Mouse (Mus musculus) common myeloid progenitor, adult 5-6 weeks (primary cell): ENCODE measurements at regions not wholly inside any gene's neighbourhood (a gene's known extent, or its start where the extent isn't known, plus 50 kb on each side); places are given as distances from the start of the nearest gene placed in this dataset.

Experiments used
- ATAC-seq: replicated peaks from 2 replicates; pipeline ENCODE4 v1.8.0; 2016; ENCODE audit warnings: low read depth, mild to moderate bottlenecking, moderate TSS enrichment, inconsistent platforms; ENCODE audit not compliant: poor library complexity, severe bottlenecking

- peak; percentile 88 for ATAC-seq
Measured at GRCm38 (mm10) chr2:160421216-160421911, 54.5 kb upstream of the Mafb start.

GRCm38 (mm10) chr2:160424491-160424890 lies 57.6 kb upstream of the Mafb start:
- peak; percentile 77 for ATAC-seq

- no peak for ATAC-seq
Measured at GRCm38 (mm10) chr2:160427431-160427830, 60.6 kb upstream of the Mafb start.

DNA sequence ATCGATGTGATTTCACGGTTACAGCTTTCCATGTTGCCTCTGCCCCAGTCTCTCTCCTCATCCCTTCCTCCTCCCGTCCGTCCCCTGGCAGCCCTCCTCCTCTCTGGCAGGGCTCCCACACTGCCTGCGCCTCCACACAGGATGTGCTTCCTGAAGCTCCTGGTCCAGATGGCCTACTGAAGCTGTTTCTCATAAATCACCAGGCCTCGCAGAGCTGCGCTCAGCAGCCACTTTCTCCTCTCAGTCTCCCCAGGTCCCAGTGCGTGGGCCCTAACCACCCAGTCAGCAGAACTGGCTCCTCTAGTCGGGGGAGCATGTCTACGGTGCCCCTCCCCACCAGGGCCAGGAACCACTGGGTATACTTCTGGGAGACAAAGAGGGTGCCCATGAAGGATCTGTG lies 66.4 kb upstream of the Mafb start:
- no peak for ATAC-seq

- ATAC-seq = no peak
Measured at GRCm38 (mm10) chr2:160434701-160435100, 67.8 kb upstream of the Mafb start.

DNA sequence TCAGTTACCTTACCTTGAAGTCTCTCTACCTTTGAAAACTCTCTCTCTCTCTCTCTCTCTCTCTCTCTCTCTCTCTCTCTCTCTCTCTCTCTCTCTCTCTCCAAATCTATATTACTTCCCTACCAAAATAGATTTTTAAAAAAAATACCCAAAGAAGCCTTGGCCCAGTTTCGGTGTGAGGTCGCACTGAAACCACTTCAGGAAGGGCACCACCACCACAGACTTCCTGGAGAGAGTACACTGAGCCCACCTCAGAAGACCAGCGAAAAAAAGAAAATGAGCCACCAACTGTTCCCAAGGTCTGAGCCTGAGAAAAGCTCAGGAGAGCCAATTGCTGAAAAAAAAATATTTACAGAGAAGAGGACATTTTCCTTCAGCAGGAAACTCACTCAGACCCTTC lies 68.8 kb upstream of the Mafb start:
- peak; percentile 90 for ATAC-seq

GRCm38 (mm10) chr2:160439028-160439427 lies 72.2 kb upstream of the Mafb start:
- ATAC-seq = no peak

DNA sequence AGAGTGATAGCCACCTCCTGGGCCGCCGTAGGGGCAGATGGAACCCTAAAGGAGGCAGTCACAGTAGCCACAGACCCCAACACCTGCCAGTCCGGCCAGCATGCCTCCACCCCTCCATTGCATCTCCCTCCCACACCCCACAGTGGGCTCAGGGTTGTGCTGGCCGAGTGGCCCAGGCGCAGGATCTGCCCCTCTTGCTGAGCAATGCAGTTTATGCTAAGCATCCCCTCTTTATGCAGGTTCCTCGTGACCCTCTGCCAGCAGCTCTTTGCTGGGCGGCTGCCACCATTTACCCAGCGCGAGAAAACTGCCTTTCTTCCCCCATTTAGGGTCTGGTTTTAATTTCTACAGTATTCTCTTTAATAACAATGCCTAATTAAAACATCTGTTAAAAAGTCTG lies 73.4 kb upstream of the Mafb start:
- ATAC-seq = no peak

DNA sequence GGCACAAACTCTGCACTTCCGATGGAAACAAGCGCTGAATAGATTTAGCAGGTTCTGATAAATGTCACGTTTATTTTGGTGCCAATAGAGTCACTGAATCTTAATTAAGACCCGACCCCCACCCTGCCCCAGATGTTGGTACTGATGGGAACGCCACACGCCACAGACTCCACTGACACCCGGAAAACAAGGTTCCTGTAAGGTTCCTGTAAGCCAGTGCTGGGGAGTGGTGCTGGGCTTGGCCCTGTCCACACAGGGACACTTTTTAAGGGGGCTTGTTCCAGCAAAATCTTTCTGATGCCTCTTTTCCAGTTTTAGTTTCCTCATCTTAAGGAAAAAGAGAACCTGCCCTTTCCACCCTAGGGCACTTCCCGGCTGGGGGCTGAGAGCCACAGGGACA lies 84.2 kb upstream of the Mafb start:
- ATAC-seq = no peak

DNA sequence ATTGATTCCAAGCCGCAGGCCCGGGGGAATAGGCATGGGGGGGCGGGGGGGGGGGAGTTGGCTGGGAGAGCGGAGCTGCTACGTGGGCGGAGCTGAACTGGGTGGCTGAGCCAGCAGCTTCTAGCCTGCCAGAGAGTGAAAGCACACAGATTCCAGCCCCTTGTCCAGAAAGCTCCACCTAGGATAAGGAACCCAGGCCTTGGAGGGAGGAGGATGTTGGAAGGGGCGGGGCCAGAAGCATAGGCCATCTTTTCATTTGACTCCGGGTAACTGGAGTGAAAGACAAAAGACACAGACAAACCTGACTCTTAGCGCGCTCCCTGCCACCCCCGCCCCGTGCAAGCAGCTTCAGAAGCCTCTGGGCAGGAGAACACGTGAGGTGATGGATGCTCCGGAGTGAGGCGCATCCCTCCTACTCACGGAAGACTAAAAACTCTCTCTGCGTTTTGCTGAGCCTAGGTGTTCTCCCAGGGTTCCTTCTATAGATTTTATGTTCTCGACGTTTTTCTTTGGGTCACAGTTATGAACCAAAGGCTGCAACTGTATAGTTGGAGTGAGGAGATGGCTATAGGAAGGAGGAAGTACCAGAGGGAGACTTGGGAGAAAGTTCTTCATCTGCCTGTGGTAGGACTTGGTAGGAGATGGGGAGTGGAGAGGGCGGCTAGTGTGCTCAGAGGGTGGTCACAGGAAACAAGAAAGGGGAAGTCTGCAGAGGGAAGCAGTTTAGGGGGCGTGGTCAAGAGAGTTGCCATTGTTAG lies 84.8 kb upstream of the Mafb start:
- ATAC-seq = peak; percentile 96

- ATAC-seq = peak; percentile 4; the same call in 1 of the 2 replicates
Measured at GRCm38 (mm10) chr2:160452239-160452530, 85.3 kb upstream of the Mafb start.

DNA sequence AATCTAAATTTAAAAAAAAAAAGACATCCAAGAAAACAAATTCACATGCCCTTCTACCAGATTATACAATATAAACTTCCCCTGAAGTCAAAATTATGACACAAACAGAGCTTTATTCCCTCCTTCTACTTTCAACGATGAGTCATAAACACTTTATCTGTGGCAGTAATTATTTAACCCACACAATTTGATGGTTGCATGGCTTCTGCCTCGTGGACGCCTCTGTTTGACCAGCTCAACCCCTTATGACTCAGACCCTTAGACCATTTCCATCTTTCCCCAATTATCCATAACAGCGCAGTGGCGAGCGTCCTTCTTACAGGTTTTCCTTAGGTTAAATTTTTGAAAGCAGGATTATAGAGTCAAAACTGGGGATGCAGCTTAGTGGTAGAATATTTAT lies 85.9 kb upstream of the Mafb start:
- no peak for ATAC-seq

GRCm38 (mm10) chr2:160455617-160456016 lies 88.8 kb upstream of the Mafb start:
- no peak for ATAC-seq

GRCm38 (mm10) chr2:160456681-160457080 lies 89.8 kb upstream of the Mafb start:
- no peak for ATAC-seq

GRCm38 (mm10) chr2:160471561-160471960 lies 104.7 kb upstream of the Mafb start:
- ATAC-seq = no peak

- no peak for ATAC-seq
Measured at GRCm38 (mm10) chr2:160476181-160476580, 109.3 kb upstream of the Mafb start.

GRCm38 (mm10) chr2:160479240-160479639 lies 112.4 kb upstream of the Mafb start:
- no peak for ATAC-seq

- ATAC-seq = no peak
Measured at GRCm38 (mm10) chr2:160485097-160485496, 118.2 kb upstream of the Mafb start.

GRCm38 (mm10) chr2:160485515-160485914 lies 118.7 kb upstream of the Mafb start:
- no peak for ATAC-seq

DNA sequence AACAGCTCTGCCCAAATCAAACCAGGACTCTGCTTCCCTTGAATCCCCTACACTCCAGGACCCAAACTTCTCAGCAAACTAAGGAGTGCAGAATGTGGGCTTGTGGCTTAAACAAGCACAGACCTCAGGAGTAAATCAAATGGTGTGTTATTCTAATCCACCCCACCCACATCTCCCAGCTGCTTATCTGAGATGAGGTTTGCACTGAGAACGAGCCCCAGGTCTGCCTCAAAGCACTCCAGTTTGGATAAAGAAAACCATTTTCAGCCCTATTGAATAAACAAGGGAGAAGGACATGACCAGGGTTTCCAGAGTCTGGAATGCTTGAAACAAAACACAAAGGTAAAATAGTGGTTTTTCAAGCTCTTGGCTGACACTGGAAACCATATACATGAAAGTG lies 132.9 kb upstream of the Mafb start:
- no peak for ATAC-seq

GRCm38 (mm10) chr2:160502901-160503300 lies 136.0 kb upstream of the Mafb start:
- no peak for ATAC-seq
